Mouse (Mus musculus) C2C12 (cell line): Measurements from ENCODE around the gene Etv6.

Experiments used
- CTCF ChIP-seq: IDR thresholded peaks from one replicate; pipeline ENCODE4 v1.5.1; 2011; ENCODE audit not compliant: control insufficient read depth, insufficient read depth, insufficient read length
- MAX ChIP-seq: IDR thresholded peaks from one replicate; pipeline ENCODE4 v1.6.1; 2011; ENCODE audit warnings: mild to moderate bottlenecking, control low read depth
- MYOD1 ChIP-seq: IDR thresholded peaks from one replicate; pipeline ENCODE4 v1.6.1; 2011; ENCODE audit warnings: low read depth; ENCODE audit not compliant: control insufficient read depth, insufficient read length
- MYOG ChIP-seq: IDR thresholded peaks from one replicate; pipeline ENCODE4 v1.6.1; 2011; ENCODE audit not compliant: control insufficient read depth, insufficient read length; ENCODE audit errors: extremely low read depth
- USF1 ChIP-seq: IDR thresholded peaks from one replicate; pipeline ENCODE4 v1.6.1; 2011; ENCODE audit warnings: low read depth, mild to moderate bottlenecking, control low read depth, moderate library complexity

DNA sequence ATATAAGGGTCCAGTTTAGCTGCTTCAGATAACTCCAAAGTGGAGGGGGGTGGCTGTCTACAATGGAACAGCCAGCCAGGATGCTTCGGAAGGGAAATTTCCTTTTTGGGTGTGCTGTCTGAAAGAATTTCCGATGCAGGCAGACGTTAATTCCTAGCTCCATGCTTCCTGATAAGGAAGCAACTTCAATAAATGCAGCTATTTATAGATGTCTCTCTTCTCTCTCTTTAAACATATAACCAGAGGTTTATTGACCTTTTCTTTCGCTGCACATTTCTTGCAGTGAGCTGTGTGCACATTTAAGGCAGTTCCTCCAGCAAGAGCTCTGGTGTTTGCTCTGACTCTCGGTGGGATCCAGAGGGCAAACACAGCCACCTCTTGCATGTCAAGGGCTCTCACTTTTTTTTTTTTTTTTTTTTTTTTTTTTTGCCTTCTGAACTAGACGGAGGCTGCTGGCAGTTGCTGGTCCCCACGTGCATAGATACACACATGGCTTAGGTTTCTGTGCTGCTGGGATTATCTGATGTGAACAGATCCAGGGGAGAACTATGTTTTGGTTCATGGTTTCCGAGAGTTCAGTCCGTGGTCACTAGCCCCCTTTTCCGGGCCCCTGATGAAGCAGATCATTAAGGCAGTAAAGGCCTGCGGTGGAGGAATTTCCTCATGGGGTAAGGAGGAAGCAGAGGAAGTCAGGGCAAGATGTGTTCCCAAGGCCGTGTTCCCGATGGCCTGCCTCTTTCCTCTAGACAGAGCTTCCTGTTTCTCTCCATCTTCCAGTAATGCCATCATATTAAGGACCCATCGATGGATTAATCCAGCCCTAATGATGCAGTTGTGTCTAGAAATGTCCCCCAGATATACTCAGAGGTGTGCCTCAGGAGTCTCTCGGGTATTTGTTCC lies 109.0 kb downstream of the Etv6 start:
- TF ChIP-seq MAX (no peak), CTCF (no peak), MYOD1 (no peak), USF1 (no peak), MYOG (no peak)
